Mouse (Mus musculus) C2C12 (cell line): ENCODE measurements at regions not wholly inside any gene's neighbourhood (a gene's known extent, or its start where the extent isn't known, plus 50 kb on each side); places are given as distances from the start of the nearest gene placed in this dataset.

Experiments used
- H3K27me3 ChIP-seq: one replicate; pipeline ENCODE4 v1.6.1; 2011; ENCODE audit not compliant: control insufficient read depth, insufficient read depth, insufficient read length
- H3K36me3 ChIP-seq: one replicate; pipeline ENCODE4 v1.6.1; 2011; ENCODE audit not compliant: control insufficient read depth, insufficient read depth
- H3K4me3 ChIP-seq: one replicate; pipeline ENCODE4 v1.5.1; 2011; ENCODE audit warnings: mild to moderate bottlenecking, control low read depth; ENCODE audit not compliant: poor library complexity, insufficient read depth, severe bottlenecking
- H3K79me2 ChIP-seq: one replicate; pipeline ENCODE4 v1.6.1; 2011; ENCODE audit not compliant: control insufficient read depth, insufficient read depth
- H3K79me3 ChIP-seq: one replicate; pipeline ENCODE4 v1.6.1; 2011; ENCODE audit warnings: low read depth, control low read depth
- H3ac ChIP-seq: one replicate; pipeline ENCODE3; 2011; ENCODE audit warnings: low read depth; ENCODE audit not compliant: control insufficient read depth, insufficient read length
- CEBPB ChIP-seq: IDR thresholded peaks from one replicate; pipeline ENCODE4 v1.6.1; 2011; ENCODE audit warnings: low read depth, mild to moderate bottlenecking, control low read depth, moderate library complexity
- CTCF ChIP-seq: IDR thresholded peaks from one replicate; pipeline ENCODE4 v1.5.1; 2011; ENCODE audit not compliant: control insufficient read depth, insufficient read depth, insufficient read length
- FOSL1 ChIP-seq: IDR thresholded peaks from one replicate; pipeline ENCODE4 v1.8.0; 2011; ENCODE audit warnings: mild to moderate bottlenecking, low read length; ENCODE audit not compliant: poor library complexity, insufficient read depth, severe bottlenecking
- MAX ChIP-seq: IDR thresholded peaks from one replicate; pipeline ENCODE4 v1.6.1; 2011; ENCODE audit warnings: mild to moderate bottlenecking, control low read depth
- MYOD1 ChIP-seq: IDR thresholded peaks from one replicate; pipeline ENCODE4 v1.6.1; 2011; ENCODE audit warnings: low read depth; ENCODE audit not compliant: control insufficient read depth, insufficient read length
- MYOG ChIP-seq: IDR thresholded peaks from one replicate; pipeline ENCODE4 v1.6.1; 2011; ENCODE audit not compliant: control insufficient read depth, insufficient read length; ENCODE audit errors: extremely low read depth
- USF1 ChIP-seq: IDR thresholded peaks from one replicate; pipeline ENCODE4 v1.6.1; 2011; ENCODE audit warnings: low read depth, mild to moderate bottlenecking, control low read depth, moderate library complexity

- Histone ChIP-seq H3K27me3 (no peaks in the 10 kb centered on the region), H3K4me3 (no peak overlapping the region), H3K79me2 (no peaks in the 10 kb centered on the region), H3ac (no peak overlapping the region), H3K79me3 (no peaks in the 10 kb centered on the region), H3K36me3 (no peaks in the 10 kb centered on the region)
- TF ChIP-seq MYOG = no peak
- no peak for TF ChIP-seq MYOD1
- TF ChIP-seq USF1 = no peak
- no peak for TF ChIP-seq MAX
- no peak for TF ChIP-seq CEBPB
- no peak for TF ChIP-seq CTCF
- no peak for TF ChIP-seq FOSL1
Observed at GRCm38 (mm10) chr12:56233209-56233608, 112.5 kb downstream of the Mbip start.

- Histone ChIP-seq H3K4me3 (no peak overlapping the region), H3K27me3 (no peaks in the 10 kb centered on the region)
- TF ChIP-seq MAX = no peak
- no peak for TF ChIP-seq MYOD1
- TF ChIP-seq CEBPB = no peak
- no peak for TF ChIP-seq CTCF
- TF ChIP-seq FOSL1 = no peak
- TF ChIP-seq USF1 = no peak
- no peak for TF ChIP-seq MYOG
Observed at GRCm38 (mm10) chr12:56224142-56224895, 121.4 kb downstream of the Mbip start.

GRCm38 (mm10) chr12:56193524-56193923 lies 152.2 kb downstream of the Mbip start:
- no peak overlapping the region for H3ac ChIP-seq
- no peak for TF ChIP-seq CTCF
- no peak for TF ChIP-seq MYOD1
- no peak for TF ChIP-seq MYOG
- TF ChIP-seq FOSL1 = no peak
- no peak for TF ChIP-seq USF1
- TF ChIP-seq MAX = no peak
- no peak for TF ChIP-seq CEBPB
- no peaks in the 10 kb centered on the region for H3K79me3 ChIP-seq
- no peaks in the 10 kb centered on the region for H3K79me2 ChIP-seq
- no peak overlapping the region for H3K4me3 ChIP-seq
- no peaks in the 10 kb centered on the region for H3K36me3 ChIP-seq
- H3K27me3 ChIP-seq = no peaks in the 10 kb centered on the region

More at GRCm38 (mm10) chr12:56224142-56224895, 121.4 kb downstream of the Mbip start:
- Histone ChIP-seq H3K36me3 (no peaks in the 10 kb centered on the region), H3K79me2 (no peaks in the 10 kb centered on the region), H3K79me3 (no peaks in the 10 kb centered on the region), H3ac (no peak overlapping the region)

- TF ChIP-seq FOSL1 (no peak), MYOD1 (no peak), MYOG (no peak), CEBPB (no peak), MAX (no peak), CTCF (no peak), USF1 (no peak)
- no peaks in the 10 kb centered on the region for H3K79me2 ChIP-seq
- no peak overlapping the region for H3K4me3 ChIP-seq
- H3K79me3 ChIP-seq = no peaks in the 10 kb centered on the region
- H3K36me3 ChIP-seq = no peaks in the 10 kb centered on the region
- H3K27me3 ChIP-seq = no peaks in the 10 kb centered on the region
- no peak overlapping the region for H3ac ChIP-seq
Observed at GRCm38 (mm10) chr12:56189562-56189961, 156.1 kb downstream of the Mbip start.

DNA sequence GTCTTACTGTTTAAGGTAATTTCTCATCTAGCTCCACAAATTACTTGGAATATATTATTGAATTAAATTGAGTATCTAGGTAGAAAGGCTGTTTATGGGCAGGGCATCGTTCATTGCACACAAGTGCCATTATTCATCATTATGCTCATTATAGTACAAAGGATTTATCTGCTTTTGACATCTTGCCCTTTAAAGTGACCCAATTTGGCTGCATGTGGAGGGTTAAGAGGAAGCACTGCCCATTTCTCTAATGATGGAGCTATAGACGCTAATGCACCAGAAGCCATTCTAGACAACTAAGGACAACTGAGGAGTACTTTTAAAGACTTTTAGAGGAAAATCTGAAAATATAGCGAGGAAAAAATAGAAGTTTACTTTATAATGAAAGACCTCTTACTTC lies 185.0 kb downstream of the Mbip start:
- Histone ChIP-seq H3K4me3 (no peak overlapping the region), H3K27me3 (no peaks in the 10 kb centered on the region), H3ac (no peak overlapping the region), H3K79me3 (no peaks in the 10 kb centered on the region), H3K79me2 (no peaks in the 10 kb centered on the region), H3K36me3 (no peaks in the 10 kb centered on the region)
- no peak for TF ChIP-seq CEBPB
- no peak for TF ChIP-seq FOSL1
- no peak for TF ChIP-seq MYOD1
- no peak for TF ChIP-seq USF1
- TF ChIP-seq MYOG = no peak
- no peak for TF ChIP-seq CTCF
- TF ChIP-seq MAX = no peak

GRCm38 (mm10) chr12:56144359-56144758 lies 201.3 kb downstream of the Mbip start:
- Histone ChIP-seq H3K27me3 (no peaks in the 10 kb centered on the region), H3K79me3 (no peaks in the 10 kb centered on the region), H3K79me2 (no peaks in the 10 kb centered on the region), H3ac (no peak overlapping the region), H3K4me3 (no peak overlapping the region), H3K36me3 (no peaks in the 10 kb centered on the region)
- no peak for TF ChIP-seq CEBPB
- no peak for TF ChIP-seq CTCF
- no peak for TF ChIP-seq FOSL1
- TF ChIP-seq USF1 = no peak
- no peak for TF ChIP-seq MYOG
- no peak for TF ChIP-seq MAX
- no peak for TF ChIP-seq MYOD1
